Mouse (Mus musculus) erythroblast, embryonic 14.5 days (primary cell): ENCODE data around the gene Gphb5.
"Not testable (repeated sequence)": the region's sequence is repeated elsewhere in the genome, so short reads cannot be mapped to it uniquely, and the experiment has no call there.

Source experiments
- GATA1 ChIP-seq: IDR thresholded peaks from 2 replicates; pipeline ENCODE4 v1.6.1; 2012; ENCODE audit warnings: low read length, inconsistent platforms, mixed read lengths
- TAL1 ChIP-seq: IDR thresholded peaks from 3 replicates; pipeline ENCODE4 v1.6.1; 2012; ENCODE audit warnings: low read length, inconsistent platforms, mixed read lengths

- not testable (repeated sequence) for TF ChIP-seq GATA1, TAL1
These were observed 15.8 kb upstream of the Gphb5 start for GRCm38 (mm10) chr12:75432400-75432799.
